Comparison of ENCODE assay signal across 10 mouse cellular contexts in the genomic region with DNA sequence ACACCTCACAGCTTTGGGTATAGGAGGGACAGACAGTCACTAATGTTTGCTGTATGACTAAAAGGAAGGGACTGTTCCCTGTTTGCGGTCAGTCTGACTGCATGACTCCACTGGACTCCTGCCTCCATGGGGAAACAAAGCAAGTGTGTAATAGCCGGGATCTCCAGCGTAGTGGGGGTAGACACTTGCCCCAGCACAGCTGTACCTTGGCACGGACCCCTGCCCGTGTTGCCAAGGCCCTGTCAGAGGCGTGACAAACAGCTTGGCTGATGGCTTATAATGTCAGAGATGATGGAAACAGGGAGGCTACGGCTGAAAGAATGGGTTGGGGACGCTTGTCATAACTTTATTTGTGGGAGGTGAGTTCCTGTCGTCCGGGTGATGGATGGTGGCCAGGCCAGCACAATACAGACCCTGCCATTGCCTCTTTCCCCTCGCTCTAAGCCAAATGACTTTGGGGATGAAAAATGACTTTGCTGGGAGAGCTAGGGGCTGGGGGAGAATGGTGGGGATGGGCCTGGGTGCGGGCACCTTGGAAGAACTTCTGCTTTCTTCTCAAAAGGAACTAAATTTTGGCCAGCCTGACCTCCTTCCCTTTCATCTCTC. TPM values are rescaled to one million over a fixed set of nuclear protein-coding genes. Genes with fewer than 3 reads are reported as not detected.
DNase-seq lines count a peak whose midpoint lies in the region; ATAC-seq and TF ChIP-seq lines count a peak whose summit lies in the region.
"Had no signal": no experiment of that assay in that cellular context is flagged by ENCODE, and none has a peak within 500 bp of the region (broad histone marks: within the 10 kb centered on the region; RNA-seq: fewer than 3 reads in every experiment).

No protein-coding gene starts in this region.

- no peaks in the 10 kb centered on the region for H3K9me3 ChIP-seq in forebrain, embryonic 15.5 days
- no peaks in the 10 kb centered on the region for H3K9me3 ChIP-seq in forebrain, embryonic 11.5 days (ENCODE audit: control insufficient read depth, low read length)
- H3K9me3 ChIP-seq in lung, embryonic 16.5 days (ENCODE audit: control insufficient read depth, low read length) = no peaks in the 10 kb centered on the region
- no peaks in the 10 kb centered on the region for H3K9me3 ChIP-seq in liver, embryonic 11.5 days (ENCODE audit: control insufficient read depth, low read length)

- H3K4me3 ChIP-seq in forebrain, embryonic 15.5 days = no peak overlapping the region
- no peak overlapping the region for H3K4me3 ChIP-seq in forebrain, embryonic 11.5 days (ENCODE audit: low read depth, low read length)
- no peak overlapping the region for H3K4me3 ChIP-seq in lung, embryonic 16.5 days (ENCODE audit: low read length)
- no peak overlapping the region for H3K4me3 ChIP-seq in liver, embryonic 11.5 days (ENCODE audit: low read depth, low read length)

- H3K9ac ChIP-seq in forebrain, embryonic 15.5 days (replicated peaks) = no peak overlapping the region
- no peak overlapping the region for H3K9ac ChIP-seq in forebrain, embryonic 11.5 days (ENCODE audit: low read length)
- no peak overlapping the region for H3K9ac ChIP-seq in lung, embryonic 16.5 days (ENCODE audit: low read length)
- H3K9ac ChIP-seq in liver, embryonic 11.5 days (ENCODE audit: low read depth, low read length) = no peak overlapping the region

- H3K4me2 ChIP-seq in forebrain, embryonic 15.5 days (replicated peaks) = no peak overlapping the region
- H3K4me2 ChIP-seq in forebrain, embryonic 11.5 days (ENCODE audit: low read depth, low read length, severe bottlenecking) = no peak overlapping the region
- H3K4me2 ChIP-seq in lung, embryonic 16.5 days (ENCODE audit: low read depth, low read length) = no peak overlapping the region
- H3K4me2 ChIP-seq in liver, embryonic 11.5 days = no peak overlapping the region

- DNase-seq in forebrain, embryonic 11.5 days (ENCODE audit: low spot score) = no peak
- peak; percentile 74 for DNase-seq in 3T3-L1 (ENCODE audit: low read depth, low spot score)
- peak; percentile 72 for DNase-seq in brain, embryonic 14.5 days (ENCODE audit: low read depth)
- no peak for DNase-seq in urinary bladder, postnatal 4 days (ENCODE audit: low spot score in 2 of 2)
- DNase-seq in urinary bladder, adult 18-20 months (ENCODE audit: low spot score in 2 of 2) = no peak
- no peak for DNase-seq in liver, embryonic 11.5 days (ENCODE audit: low spot score)
- DNase-seq: spleen, adult 18-20 months had no signal

- H3K27me3 ChIP-seq in forebrain, embryonic 15.5 days = no peaks in the 10 kb centered on the region
- H3K27me3 ChIP-seq in forebrain, embryonic 11.5 days (ENCODE audit: control insufficient read depth, insufficient read depth, low read length) = no peaks in the 10 kb centered on the region; the same call in 1 of the 2 replicates
- no peaks in the 10 kb centered on the region for H3K27me3 ChIP-seq in lung, embryonic 16.5 days (ENCODE audit: control insufficient read depth, insufficient read depth, low read depth, low read length)
- no peaks in the 10 kb centered on the region for H3K27me3 ChIP-seq in liver, embryonic 11.5 days (replicated peaks; ENCODE audit: control insufficient read depth, insufficient read depth, low read length)

- no peak for TF ChIP-seq CTCF in brain, embryonic 14.5 days (IDR thresholded peaks at IDR 0.05; ENCODE audit: borderline replicate concordance, extremely low read depth, insufficient read depth, insufficient read length)

- ATAC-seq in forebrain, embryonic 15.5 days (replicated peaks) = 0 out of 2 replicates have a peak, but pooled peaks have one; percentile 51
- ATAC-seq in forebrain, embryonic 11.5 days (replicated peaks; ENCODE audit: low FRiP score) = no peak
- peak; percentile 88 for ATAC-seq in lung, embryonic 16.5 days (ENCODE audit: low read depth)
- ATAC-seq in liver, embryonic 11.5 days (replicated peaks; ENCODE audit: low FRiP score) = no peak
- ATAC-seq: midbrain, embryonic 16.5 days had no signal

- TF ChIP-seq POLR2A in brain, embryonic 14.5 days (IDR thresholded peaks at IDR 0.05; ENCODE audit: borderline replicate concordance, extremely low read depth, insufficient read depth, insufficient read length, poor library complexity, severe bottlenecking) = no peak

- peaks cover 13% of the 10 kb centered on the region for H3K4me1 ChIP-seq in forebrain, embryonic 15.5 days
- no peaks in the 10 kb centered on the region; the same call in 1 of the 2 replicates for H3K4me1 ChIP-seq in forebrain, embryonic 11.5 days (replicated peaks; ENCODE audit: control insufficient read depth, insufficient read depth, low read length)
- peaks cover 10% of the 10 kb centered on the region; the same call in 1 of the 2 replicates for H3K4me1 ChIP-seq in lung, embryonic 16.5 days (replicated peaks; ENCODE audit: control insufficient read depth, insufficient read depth, low read length)
- H3K4me1 ChIP-seq in liver, embryonic 11.5 days (replicated peaks; ENCODE audit: control insufficient read depth, insufficient read depth, low read length) = no peaks in the 10 kb centered on the region

- no peak overlapping the region for H3K27ac ChIP-seq in forebrain, embryonic 15.5 days (replicated peaks)
- H3K27ac ChIP-seq in forebrain, embryonic 11.5 days (ENCODE audit: low read depth, low read length) = no peak overlapping the region
- H3K27ac ChIP-seq in lung, embryonic 16.5 days (ENCODE audit: low read length) = no peak overlapping the region
- no peak overlapping the region for H3K27ac ChIP-seq in liver, embryonic 11.5 days (ENCODE audit: low read depth, low read length)

- no peaks in the 10 kb centered on the region for H3K36me3 ChIP-seq in forebrain, embryonic 15.5 days
- H3K36me3 ChIP-seq in forebrain, embryonic 11.5 days (ENCODE audit: control insufficient read depth, insufficient read depth, low read length) = no peaks in the 10 kb centered on the region
- H3K36me3 ChIP-seq in lung, embryonic 16.5 days (ENCODE audit: control insufficient read depth, insufficient read depth, low read length) = no peaks in the 10 kb centered on the region
- no peaks in the 10 kb centered on the region for H3K36me3 ChIP-seq in liver, embryonic 11.5 days (ENCODE audit: control insufficient read depth, insufficient read depth, low read length)

- WGBS in forebrain, embryonic 15.5 days = 48% methylated on average over 12 of the region's 12 CpGs
- 77% methylated on average over 12 of the region's 12 CpGs for WGBS in forebrain, embryonic 11.5 days
- 22% methylated on average over 12 of the region's 12 CpGs for WGBS in lung, embryonic 16.5 days
- 61% methylated on average over 12 of the region's 12 CpGs for WGBS in liver, embryonic 11.5 days

RNA-seq across cellular contexts. Expression of a gene that starts 21.5 kb away (rescaled TPM):
- polyA plus RNA-seq in forebrain, embryonic 15.5 days (2015; fragmentation: Nextera tagmentation; extraction: Ambion mirVana) = 81.1 and 82.5 TPM in 2 replicates
- 98.3 and 110 TPM in 2 replicates for polyA plus RNA-seq in forebrain, embryonic 11.5 days (2014; fragmentation: Nextera tagmentation; extraction: Ambion mirVana)
- polyA plus RNA-seq in brain, embryonic 14.5 days (2012; rRNA removed) = 61.8 TPM in 2 replicates
- 51.7 and 54.7 TPM in 2 replicates for polyA plus RNA-seq in lung, embryonic 16.5 days (2015; fragmentation: Nextera tagmentation; extraction: Ambion mirVana)
- polyA plus RNA-seq in liver, embryonic 11.5 days (2014; fragmentation: Nextera tagmentation; extraction: Ambion mirVana) = 56.3 and 65.0 TPM in 2 replicates

Comparison
In these comparisons a context has a peak if more than half of its experiments do, and no peak if none do; other contexts are left out.
1. ATAC-seq: peak in forebrain, embryonic 15.5 days (single experiment) and lung, embryonic 16.5 days (single experiment); none in forebrain, embryonic 11.5 days (single experiment) and liver, embryonic 11.5 days (single experiment).
2. DNase-seq: peak in 3T3-L1 (single experiment) and brain, embryonic 14.5 days (single experiment); none in forebrain, embryonic 11.5 days (single experiment), urinary bladder, postnatal 4 days (0 of 2), urinary bladder, adult 18-20 months (0 of 2) and liver, embryonic 11.5 days (single experiment).